Mouse (Mus musculus) left cerebral cortex, postnatal 25 days (tissue): Measurements from ENCODE around the gene Rnd2. TPM values are rescaled to one million over a fixed set of nuclear protein-coding genes. Genes with fewer than 3 reads are reported as not detected.
"Not testable (repeated sequence)": the region's sequence is repeated elsewhere in the genome, so short reads cannot be mapped to it uniquely, and the experiment has no call there.

Experiments
- DNase-seq, 2 experiments: peaks; one replicate each; pipeline ENCODE4 v3.0.0; 2022; ENCODE audit warnings: low spot score in 2 of 2, mixed read lengths in 1 of 2
- intact Hi-C: fragments of 180-260 bp; cut with DNase I; formaldehyde crosslinking; loops from one replicate; pipeline ENCODE4 v1.15.1; 2025
- total RNA-seq, 2 experiments: library from RNA; stranded (reverse); gene quantifications; 2 replicates each; pipeline ENCODE4 v1.2.3; 2021

Rnd2 gene
- total RNA-seq, 2 experiments from 2014 or later, result 149 to 175 TPM

DNA sequence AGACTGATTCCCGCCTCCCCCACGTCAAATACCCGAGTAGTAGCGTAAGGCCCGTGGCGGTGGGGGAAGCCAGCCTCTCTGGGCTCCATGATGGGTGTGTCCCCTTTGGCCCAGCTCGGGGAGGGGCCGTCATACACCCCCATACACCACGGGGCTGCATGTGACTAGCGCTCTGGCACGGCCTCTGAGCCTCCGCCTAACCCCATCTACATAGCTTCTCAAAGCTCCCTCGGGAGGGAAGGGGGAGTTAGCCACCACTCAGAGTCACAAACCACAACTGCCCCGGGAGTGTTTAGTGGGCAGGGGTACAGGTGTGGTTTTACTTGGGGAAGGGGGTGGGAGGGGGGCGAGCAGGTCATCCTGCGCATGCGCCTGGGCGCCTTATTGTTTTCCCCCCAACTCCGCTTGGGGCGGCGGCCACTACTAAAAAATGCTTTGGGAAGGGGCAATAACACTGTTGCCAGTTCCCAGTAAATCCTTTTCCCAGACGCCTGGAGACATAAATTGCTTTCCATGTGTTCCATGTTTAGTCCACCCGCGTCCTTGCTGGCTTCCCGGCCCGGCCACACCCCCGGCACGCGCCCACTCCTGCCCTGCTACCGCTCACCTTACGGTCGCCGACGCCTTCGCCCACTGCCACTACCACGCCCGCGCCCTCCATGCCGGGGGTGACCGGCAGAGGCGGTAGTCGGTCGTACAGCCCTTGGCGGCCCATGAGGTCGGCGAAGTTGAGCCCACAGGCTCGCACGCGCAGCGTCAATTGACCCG, 486 bp downstream of the Rnd2 start:
- intact Hi-C loops, result no loop called here
- DNase-seq, result no peak

DNA sequence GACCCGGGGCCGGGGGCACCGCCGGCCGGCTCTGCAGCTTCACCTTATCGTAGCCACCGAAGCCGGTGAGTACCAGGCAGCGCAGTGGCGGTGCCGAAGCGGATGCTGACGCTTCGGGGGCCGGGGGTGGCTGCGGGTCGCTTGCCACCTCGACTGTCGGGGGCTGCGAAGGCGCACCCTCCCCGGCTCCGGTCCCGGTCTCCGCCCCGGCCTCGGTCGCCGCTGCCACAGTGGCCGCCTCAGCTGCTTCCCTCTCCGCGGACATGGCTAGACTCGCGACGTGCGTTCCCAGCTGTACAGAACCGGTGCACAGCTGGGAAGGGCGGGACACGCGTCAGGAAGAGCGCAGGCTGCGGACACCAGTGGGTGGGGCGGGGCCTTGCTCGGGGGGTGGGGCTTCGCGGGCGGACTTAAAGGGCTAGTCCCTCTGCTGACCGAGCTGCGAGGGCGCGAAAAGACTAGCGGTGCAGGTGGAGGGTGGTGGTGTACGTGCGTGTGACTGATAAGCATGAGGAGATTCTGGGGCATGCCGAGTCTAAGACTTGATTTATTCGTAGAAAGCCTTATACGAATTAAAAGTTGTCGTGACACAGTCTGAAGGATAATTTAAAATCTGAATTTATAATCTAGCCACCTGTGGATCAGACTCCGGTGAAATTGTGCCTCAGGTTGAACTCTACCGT, 1.2 kb downstream of the Rnd2 start, which contains the start of gene Vat1:
Gene Vat1, minus strand, starts transcription at position 362 of the 683 bp plus-strand sequence.
- intact Hi-C loops, result loop anchor here (2.0 kb wide), 1 partner anchor 87 kb away; the partner anchor contains the start of gene Nbr1
- DNase-seq, result peak; percentile 57

DNA sequence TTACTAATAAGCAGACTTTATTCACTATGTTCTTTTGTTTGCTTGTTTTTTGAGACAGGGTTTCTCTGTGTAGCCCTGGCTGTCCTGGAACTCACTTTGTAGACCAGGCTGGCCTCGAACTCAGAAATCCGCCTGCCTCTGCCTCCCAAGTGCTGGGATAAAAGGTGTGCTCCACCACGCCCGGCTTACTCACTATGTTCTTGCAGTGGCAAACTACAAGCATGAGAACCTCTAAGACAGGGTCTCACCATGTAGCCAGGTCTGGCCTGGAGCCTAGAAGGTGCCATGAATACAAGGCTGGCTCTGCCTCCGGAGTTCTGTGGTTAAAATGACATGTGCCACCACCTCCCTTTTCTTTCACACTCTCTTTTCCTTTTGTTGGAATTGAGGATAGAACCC, 1.8 kb downstream of the Rnd2 start:
- DNase-seq, result not testable (repeated sequence)
- intact Hi-C loops, result loop anchor here (2.0 kb wide), 1 partner anchor 86 kb away; the partner anchor contains the start of gene Nbr1

DNA sequence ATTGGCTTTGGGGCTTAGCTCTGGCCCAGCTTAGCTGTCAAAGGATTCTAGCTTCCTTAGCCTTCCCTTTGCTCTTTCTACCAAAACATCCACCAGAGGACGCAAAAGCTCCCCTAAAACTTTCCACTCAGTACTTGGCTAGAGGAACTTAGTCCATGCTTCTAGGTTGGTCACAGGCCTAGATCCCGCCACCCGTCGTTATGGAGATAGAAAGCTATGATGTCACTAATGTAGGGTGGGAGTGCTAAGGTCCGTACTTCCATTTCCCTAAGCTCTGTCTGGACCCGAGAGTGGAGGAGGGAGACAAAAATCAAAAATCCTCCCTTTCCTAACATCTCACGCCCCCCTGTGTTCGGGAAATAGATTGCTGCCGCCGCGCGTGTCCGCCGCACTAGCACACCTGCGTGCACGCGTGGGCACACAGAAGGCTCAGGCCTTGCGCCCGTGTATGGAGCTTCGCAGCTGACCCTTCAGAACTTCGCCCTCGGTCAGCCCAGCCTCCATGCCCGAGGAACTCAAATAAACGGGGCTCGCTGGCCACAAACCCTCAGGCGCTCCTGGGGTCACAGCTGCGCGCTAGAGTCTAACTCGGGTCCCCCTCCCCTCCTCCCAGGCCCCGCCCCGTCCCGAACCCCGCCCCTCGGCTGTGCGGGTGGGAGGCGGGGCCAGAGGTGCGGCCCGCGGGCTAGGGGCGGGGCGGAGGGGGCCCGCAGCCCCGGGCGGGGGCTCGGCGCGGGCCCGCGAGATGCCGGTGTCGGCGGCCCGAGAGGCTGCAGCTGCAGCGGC, 2.9 kb downstream of the Rnd2 start:
- intact Hi-C loops, result loop anchor here (2.0 kb wide), 2 partner anchors 77 to 85 kb away; partner anchors contain the start of gene Nbr1
- DNase-seq, result peak; percentile 70 to 81

DNA sequence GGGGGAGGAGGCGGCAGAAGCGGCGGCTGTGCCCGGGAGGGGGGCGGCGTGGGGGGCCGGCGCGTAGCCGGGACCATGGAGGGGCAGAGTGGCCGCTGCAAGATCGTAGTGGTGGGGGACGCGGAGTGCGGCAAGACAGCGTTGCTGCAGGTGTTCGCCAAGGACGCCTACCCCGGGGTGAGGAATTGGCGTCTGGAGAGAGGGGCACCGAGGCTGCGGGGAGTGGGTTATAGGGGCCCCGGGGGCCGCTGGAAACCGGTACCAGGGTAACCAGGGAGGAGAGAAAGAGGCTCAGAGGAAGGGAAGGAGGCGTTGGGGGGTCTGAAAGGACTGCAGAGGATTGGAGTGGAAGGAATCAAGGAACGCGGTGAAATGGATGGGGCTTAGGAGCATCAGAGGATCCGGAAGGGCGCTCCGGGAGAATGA, 3.5 kb downstream of the Rnd2 start:
- intact Hi-C loops, result loop anchor here (2.0 kb wide), 1 partner anchor 77 kb away; no protein-coding TSS in a partner anchor
- DNase-seq, result peak in 1 of 2 experiments; percentile 10

DNA sequence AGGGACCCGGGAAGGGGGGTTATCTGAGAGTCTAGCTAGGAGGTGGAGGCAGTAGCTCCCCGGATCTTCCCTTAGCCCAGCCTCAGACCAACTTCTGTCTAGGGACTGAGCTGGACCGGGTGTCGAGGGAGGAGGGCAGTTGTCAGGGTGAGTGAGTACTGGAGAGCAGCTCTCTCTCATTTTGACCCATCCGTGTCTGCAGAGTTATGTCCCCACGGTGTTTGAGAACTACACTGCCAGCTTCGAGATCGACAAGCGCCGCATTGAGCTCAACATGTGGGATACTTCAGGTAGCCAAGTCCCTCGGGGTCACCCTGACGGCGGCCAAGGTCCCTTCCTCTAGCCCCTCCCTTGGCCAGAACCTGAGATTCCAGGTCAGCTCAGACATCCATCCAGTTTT, 3.9 kb downstream of the Rnd2 start:
- intact Hi-C loops, result loop anchor here (2.0 kb wide), 1 partner anchor 76 kb away; no protein-coding TSS in a partner anchor

DNA sequence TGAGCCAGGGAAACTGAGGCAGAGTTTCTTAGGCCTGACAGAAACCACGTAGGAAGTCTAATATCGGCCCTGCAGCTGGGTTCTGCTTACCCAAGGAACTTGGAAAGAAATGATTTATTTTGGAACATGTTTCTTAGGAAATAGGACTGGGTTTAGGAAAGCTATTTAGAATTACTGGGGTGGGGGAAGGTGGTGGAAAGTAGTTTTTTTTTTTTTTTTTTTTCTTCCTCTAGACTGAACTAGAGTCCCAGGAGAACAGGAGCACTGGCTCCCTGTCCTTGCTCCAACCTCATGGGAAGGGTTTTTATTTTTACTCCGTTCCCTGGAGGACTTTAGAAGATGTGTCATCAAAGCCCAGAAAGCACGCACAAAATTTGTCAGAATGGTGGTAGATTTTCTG, 4.4 kb downstream of the Rnd2 start:
- DNase-seq, result no peak
- intact Hi-C loops, result loop anchor here (2.0 kb wide), 1 partner anchor 76 kb away; no protein-coding TSS in a partner anchor

More for the DNA sequence above, 3.9 kb downstream of the Rnd2 start:
- no peak for DNase-seq

DNA sequence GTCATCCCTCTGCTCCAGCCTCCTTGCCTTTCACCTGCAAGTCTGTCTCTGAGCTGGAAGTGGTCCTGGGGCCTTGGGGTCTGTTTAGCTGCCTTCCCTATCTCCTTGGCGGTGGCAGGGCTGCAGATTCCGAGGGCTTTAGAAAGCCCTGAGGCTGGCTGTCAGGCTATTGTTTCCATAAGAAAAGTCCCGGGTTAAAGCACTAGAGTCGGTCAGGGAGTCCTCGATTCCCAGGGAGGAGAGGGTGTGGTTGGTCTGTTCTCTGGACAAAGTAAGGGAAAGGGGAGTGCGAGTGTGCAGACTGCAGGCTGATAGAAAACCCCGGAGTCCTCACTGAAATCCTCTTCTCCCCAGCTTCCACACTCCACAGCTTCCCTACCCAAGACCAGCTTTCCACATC, 5.4 kb downstream of the Rnd2 start:
- intact Hi-C loops, result loop anchor here (5.0 kb wide), 1 partner anchor 47 kb away; no protein-coding TSS in a partner anchor
- DNase-seq, result no peak

DNA sequence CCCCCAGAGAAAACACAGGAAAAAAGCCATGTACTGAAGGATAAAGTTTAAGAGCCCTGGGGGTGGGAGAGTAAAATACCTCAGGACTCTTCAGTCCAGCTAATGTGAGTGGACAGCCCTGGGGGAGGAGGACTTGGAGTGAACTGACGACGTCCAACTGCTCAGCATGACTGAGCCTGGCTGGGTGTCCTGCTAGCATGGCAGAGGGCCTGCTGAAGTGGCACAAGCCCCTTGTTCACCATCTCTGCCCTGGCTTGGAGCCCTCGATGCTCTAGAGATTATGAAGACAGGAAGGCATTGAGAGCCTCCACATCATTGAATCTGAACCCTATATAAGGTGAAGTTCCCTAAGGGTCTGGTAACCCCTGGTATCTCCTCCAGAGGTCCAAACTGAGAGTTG, 7.1 kb downstream of the Rnd2 start:
- DNase-seq, result no peak
- intact Hi-C loops, result loop anchor here (5.0 kb wide), 1 partner anchor 45 kb away; no protein-coding TSS in a partner anchor

DNA sequence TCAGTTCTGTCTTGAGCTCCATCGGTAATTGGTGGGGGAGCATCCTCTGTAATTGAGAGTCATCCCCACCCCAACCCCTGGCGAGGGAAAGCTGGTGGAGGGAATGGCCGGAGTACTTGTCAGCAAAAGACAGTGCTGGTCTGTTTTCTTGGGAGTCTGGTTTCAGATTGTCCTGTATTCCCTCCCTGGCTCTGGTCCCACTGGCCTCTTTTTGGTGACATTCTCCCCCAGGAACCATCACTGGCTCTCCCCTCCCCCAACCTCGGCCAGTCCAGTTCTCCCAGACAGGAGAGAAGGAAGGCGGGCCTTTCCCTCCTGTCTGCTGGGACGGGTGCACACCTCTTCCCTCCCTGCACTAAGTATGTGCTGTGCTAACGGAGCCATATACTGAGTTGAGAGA, 7.5 kb downstream of the Rnd2 start:
- peak in 1 of 2 experiments; percentile 31 for DNase-seq
- intact Hi-C loops, result loop anchor here (5.0 kb wide), 1 partner anchor 45 kb away; no protein-coding TSS in a partner anchor

DNA sequence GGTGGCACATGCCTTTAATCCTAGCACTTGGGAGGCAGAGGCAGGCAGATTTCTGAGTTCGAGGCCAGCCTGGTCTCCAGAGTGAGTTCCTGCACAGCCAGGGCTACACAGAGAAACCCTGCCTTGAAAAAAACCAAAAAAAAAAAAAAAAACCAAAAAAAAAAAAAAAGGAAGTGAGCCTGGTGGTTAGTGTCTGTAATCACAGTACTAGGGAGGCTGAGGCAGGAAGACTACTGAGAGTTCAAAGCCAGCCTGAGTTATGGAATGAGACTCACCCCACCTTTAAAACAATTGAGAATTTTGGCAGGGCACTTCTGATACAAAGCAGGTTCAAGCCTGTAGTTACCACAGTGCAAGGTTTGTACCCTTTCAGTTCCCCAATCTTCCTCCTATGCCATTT, 8.9 kb downstream of the Rnd2 start:
- intact Hi-C loops, result loop anchor here (5.0 kb wide), 1 partner anchor 44 kb away; no protein-coding TSS in a partner anchor
- not testable (repeated sequence) for DNase-seq

DNA sequence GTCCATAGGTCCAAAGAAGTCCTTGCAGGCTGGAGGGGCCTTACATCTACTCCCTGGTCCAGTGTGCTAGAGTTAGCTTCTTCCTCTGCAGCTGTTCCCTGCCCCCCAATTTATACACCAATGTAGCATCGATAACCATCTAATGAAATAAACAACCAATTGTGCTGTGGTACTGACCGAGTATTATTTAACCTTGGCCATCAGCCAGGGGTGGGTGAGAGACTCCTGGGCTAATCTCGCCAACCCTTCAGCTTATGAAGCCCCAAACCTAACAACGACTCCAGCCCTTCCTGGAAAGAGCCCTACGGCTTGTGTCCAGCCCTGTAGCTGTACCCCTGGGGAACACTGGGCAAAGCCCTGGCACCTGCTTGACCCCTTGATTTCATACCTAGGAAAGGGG, 9.5 kb downstream of the Rnd2 start:
- intact Hi-C loops, result loop anchor here (5.0 kb wide), 1 partner anchor 43 kb away; no protein-coding TSS in a partner anchor

DNA sequence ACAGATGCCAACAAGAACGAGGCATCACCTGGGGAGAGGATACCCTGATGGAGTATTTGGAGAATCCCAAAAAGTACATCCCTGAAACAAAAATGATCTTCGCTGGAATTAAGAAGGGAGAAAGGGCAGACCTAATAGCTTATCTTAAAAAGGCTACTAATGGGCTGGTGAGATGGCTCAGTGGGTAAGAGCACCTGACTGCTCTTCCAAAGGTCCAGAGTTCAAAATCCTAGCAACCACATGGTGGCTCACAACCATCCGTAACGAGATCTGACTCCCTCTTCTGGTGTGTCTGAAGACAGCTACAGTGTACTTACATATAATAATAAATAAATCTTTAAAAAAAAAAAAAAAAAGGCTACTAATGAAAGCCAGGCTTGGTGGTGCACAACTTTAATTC, 11.6 kb downstream of the Rnd2 start:
- intact Hi-C loops, DNase-seq: not testable (repeated sequence)

More for the DNA sequence above, 9.5 kb downstream of the Rnd2 start:
- no peak for DNase-seq

DNA sequence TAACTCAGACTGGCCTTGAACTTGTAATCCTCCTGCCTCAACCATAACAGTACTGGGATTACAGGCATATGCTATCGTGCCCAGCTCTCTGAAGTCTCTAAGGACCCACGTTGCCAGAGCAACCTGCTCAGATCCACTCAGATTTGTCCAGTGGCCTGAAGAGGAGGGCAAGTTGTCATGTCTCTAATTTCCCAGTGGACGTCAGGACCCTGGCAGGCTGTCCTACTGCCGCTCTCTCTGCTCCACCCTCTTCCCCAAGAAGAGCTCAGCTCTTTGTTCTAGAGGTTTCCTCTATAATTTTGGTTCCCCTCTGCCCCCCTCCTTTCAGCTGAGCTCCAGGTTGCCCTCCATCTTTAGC, 12.4 kb downstream of the Rnd2 start:
- intact Hi-C loops, result no loop called here
- DNase-seq, result no peak

DNA sequence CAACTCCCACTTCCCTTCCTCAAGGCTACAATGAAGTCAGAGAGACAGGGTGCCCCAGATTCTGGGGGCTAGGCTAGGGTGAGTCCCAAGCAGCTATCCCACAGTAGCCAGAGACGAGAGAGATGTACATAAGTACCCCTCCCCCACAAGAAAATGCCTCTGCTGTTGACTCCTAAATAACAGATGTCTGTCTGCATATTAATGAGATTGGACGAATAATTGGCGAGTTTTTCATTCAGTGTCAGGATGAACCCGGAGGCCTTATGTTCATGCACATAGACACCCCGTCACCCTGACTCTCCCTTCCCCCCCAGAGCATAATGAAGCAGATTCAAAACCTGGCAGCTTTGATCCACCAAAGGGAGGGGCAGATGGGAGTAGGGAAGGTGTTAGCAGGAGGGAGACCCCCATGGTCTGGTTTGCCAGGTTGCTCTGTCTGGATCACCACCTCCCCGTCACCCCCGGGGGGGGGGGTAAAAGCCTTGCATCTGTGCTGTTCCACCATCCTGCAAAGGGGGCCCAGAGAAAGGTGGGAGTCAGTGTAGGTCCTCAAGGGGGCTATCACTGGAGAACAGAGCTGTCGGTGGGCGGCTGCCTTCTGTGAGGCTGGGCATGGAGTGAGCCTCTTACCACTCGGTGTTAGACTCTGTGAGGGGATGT, 12.9 kb downstream of the Rnd2 start:
- intact Hi-C loops, result no loop called here
- DNase-seq, result no peak

DNA sequence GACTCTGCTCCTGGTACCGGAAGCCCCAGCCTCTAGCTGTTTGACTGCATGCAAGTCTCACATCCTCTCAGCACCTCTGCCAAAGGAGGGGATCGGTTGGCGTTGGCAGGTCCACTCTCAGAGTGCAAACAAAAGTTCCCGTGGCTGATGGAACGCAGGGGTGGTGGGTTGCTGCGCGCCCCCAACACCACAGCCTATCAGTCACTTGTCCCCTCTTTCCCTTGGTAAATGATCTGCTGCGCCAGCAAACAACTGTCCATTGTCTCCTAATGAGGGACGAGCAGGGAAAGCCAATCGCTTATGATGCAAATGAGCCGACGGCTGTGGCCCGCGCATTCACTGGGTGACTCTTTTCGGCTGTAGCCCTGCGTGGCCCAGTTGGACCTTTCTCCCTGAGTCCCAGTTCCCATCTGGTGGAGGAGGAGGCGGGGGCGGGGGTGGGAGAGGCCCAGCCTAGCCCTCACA, 14.4 kb downstream of the Rnd2 start:
- DNase-seq, result peak in 1 of 2 experiments; percentile 39
- intact Hi-C loops, result no loop called here

DNA sequence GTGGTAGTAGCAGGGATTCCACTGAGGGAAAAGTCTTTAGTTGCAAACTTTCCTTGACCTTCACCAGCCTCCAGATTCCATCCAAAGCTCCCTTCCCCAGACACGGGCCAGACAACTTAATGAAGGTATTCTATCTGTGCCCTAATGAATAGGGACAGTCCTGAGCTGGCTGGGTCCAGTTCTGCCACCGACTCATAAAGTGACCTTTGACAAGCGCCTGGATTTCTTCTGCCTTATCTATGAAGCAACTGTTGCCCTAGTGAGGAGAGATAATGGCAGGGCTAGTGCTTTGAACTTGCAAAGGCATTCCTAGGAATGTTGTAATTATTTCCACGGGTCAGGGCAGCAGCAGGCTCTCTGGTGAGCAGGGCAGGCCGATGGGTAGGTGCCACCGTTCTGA, 16.1 kb downstream of the Rnd2 start:
- intact Hi-C loops, result no loop called here
- no peak for DNase-seq

DNA sequence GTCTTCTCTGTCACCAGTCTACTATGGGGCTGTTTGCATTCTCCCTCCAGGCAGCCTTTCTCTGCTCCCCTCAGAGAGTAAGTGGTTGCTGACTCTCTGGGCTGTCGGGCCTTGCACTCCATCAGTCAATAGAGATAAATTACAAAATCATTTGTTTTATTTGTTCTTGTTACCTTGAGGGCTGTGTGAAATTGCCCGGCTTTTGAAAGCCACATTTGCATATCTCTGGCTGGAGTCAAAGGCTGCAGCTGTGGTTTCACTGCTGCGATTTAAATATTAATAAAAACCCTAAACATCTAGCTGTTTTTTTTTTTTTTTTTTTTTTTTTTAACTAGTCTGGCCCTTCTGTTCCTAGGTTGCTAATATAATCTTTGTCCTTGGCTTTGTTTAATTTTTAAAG, 19.0 kb downstream of the Rnd2 start:
- intact Hi-C loops, result no loop called here
- no peak for DNase-seq

DNA sequence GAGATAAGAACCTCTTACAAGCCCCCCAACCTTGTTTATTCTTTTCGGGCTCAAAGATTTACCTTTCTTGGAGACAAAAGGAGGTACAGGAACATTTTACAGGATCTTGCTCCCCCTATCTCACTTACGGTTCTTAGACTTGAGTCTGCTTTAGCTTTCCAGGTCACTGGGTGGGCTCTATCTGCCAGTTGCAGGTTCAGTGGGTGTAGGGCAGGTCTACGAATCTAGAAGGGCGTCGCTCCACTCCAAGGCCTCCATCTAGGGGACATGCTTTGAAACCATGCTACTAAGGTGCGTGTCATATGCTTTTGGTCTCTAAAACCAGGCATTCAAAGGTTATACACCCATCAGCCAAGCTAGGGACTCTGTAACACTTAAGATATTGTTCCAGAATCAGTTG, 19.4 kb downstream of the Rnd2 start:
- no peak for DNase-seq
- intact Hi-C loops, result no loop called here
